Mouse (Mus musculus): ENCODE measurements around the gene Bbs1. TPM values are rescaled to one million over a fixed set of nuclear protein-coding genes. Genes with fewer than 3 reads are reported as not detected.
A peak's percentile ranks its signal among the peaks of the same experiment; 100 is the strongest.
"Not testable (repeated sequence)": the region's sequence is repeated elsewhere in the genome, so short reads cannot be mapped to it uniquely, and the experiment has no call there.

Gene Bbs1
- polyA plus RNA-seq, 1 experiment from 2014 or later = 10.5 TPM

DNA sequence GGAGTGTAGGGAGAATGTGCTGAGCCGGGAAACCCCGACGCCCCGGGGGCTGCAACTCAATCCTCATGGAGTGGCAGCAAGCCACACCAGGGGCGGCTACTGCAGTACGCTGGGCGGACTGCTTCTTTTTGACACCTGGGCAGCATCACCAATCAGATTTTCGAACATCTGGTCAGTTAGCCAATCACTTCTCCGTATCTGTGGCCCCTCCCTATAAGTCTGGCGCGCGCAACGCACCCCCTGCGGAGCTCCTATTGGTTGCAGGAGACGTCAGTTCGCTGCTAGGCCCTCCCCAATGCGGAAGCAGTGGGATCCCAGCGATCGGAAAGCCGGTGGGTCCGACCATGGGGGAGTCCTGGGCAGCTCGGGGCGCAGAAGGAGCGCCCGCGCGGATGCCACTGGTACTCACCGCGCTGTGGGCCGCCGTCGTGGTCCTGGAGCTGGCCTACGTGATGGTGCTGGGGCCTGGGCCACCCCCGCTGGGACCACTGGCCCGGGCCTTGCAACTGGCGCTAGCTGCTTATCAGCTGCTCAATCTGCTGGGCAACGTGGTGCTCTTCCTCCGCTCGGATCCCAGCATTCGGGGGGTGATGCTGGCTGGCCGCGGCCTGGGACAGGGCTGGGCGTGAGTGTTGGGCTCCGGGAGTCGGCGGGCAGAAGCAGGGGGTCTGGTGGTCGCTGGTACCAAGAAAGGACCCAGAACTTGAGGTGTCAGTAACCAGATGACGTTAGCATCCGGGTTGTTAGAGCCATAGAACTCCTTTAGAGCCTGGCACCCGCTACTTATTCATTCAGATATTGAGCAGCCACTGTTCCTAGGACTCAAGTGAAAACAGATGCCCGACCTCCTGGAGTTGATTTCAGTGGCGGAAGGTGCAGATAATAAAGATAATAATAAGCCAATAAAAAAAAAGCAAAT lies 27.8 kb downstream of the Bbs1 start, which contains the start of gene Zdhhc24:
Zdhhc24 (plus strand) TSS at position 264 of the 919 bp plus-strand sequence.
- Histone ChIP-seq H3K9me3 (no peaks in the 10 kb centered on the region), H3K4me3 (peak within 1 kb of the TSS; percentile 68), H3K27me3 (replicated peaks) (no peaks in the 10 kb centered on the region), H3K4me1 (peaks cover 21% of the 10 kb centered on the region), H3K36me3 (peaks cover 4% of the 10 kb centered on the region; the same call in 1 of the 2 replicates), H3K4me2 (replicated peaks) (peak within 1 kb of the TSS; percentile 63), H3K27ac (no peak within 1 kb of the TSS), H3K9ac (peak within 1 kb of the TSS; percentile 69)
- WGBS = 2% methylated on average over 52 of the region's 52 CpGs
- ATAC-seq (ENCODE audit: low FRiP score, low read depth) = peak; percentile 94

DNA sequence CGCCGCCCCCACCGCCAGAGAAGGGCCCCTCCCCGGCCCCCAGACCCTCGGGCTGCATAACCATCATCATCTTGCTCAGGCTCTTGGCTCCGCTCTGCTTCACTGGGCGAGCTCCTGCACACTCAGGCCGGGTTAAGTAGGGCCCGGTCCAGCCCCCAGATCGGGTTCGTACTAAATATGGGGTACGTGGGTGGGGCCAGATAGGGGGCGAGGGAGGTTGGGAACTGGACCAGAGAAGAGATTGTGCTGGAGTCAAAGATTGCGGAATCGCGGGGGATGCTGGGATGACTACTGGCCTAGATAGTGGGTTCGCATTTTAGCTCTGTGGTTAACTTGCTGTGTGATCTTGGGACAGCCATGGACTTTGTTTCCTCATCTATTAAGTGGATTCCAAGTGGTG lies 28.6 kb downstream of the Bbs1 start, which contains the start of gene Actn3:
Actn3 (minus strand) TSS at position 125 of the 400 bp plus-strand sequence.
- no peak for ATAC-seq (ENCODE audit: low FRiP score, low read depth)
- 5% methylated on average over 17 of the region's 17 CpGs for WGBS

GRCm38 (mm10) chr19:4876755-4877154 lies 29.7 kb downstream of the Bbs1 start:
- WGBS = 67% methylated on average over 3 of the region's 3 CpGs
- H3K4me2 ChIP-seq (replicated peaks) = no peak overlapping the region
- no peak overlapping the region for H3K9ac ChIP-seq
- no peak overlapping the region for H3K27ac ChIP-seq
- H3K9me3 ChIP-seq = no peaks in the 10 kb centered on the region
- no peaks in the 10 kb centered on the region for H3K36me3 ChIP-seq
- ATAC-seq (ENCODE audit: low FRiP score, low read depth) = no peak
- H3K4me3 ChIP-seq = no peak overlapping the region
- peaks cover 21% of the 10 kb centered on the region for H3K4me1 ChIP-seq
- no peaks in the 10 kb centered on the region for H3K27me3 ChIP-seq (replicated peaks)

More for the DNA sequence above, 28.6 kb downstream of the Bbs1 start, which contains the start of gene Actn3:
- no peak within 1 kb of the TSS for H3K27ac ChIP-seq
- peak within 1 kb of the TSS; percentile 63 for H3K4me2 ChIP-seq (replicated peaks)
- H3K27me3 ChIP-seq (replicated peaks) = no peaks in the 10 kb centered on the region
- peaks cover 21% of the 10 kb centered on the region for H3K4me1 ChIP-seq
- H3K4me3 ChIP-seq = peak within 1 kb of the TSS; percentile 68
- H3K9me3 ChIP-seq = no peaks in the 10 kb centered on the region
- peak within 1 kb of the TSS; percentile 69 for H3K9ac ChIP-seq
- no peaks in the 10 kb centered on the region for H3K36me3 ChIP-seq

GRCm38 (mm10) chr19:4876241-4876640 lies 30.2 kb downstream of the Bbs1 start:
- no peak overlapping the region for H3K9ac ChIP-seq
- WGBS = 59% methylated on average over 4 of the region's 4 CpGs
- no peak for ATAC-seq (ENCODE audit: low FRiP score, low read depth)
- H3K27me3 ChIP-seq (replicated peaks) = no peaks in the 10 kb centered on the region
- H3K27ac ChIP-seq = no peak overlapping the region
- no peaks in the 10 kb centered on the region for H3K9me3 ChIP-seq
- no peaks in the 10 kb centered on the region for H3K36me3 ChIP-seq
- H3K4me3 ChIP-seq = no peak overlapping the region
- no peak overlapping the region for H3K4me2 ChIP-seq (replicated peaks)
- H3K4me1 ChIP-seq = peaks cover 21% of the 10 kb centered on the region

GRCm38 (mm10) chr19:4874613-4875012 lies 31.8 kb downstream of the Bbs1 start:
- not testable (repeated sequence) for H3K9ac ChIP-seq; H3K4me2 ChIP-seq (replicated peaks); H3K4me3 ChIP-seq; ATAC-seq (ENCODE audit: low FRiP score, low read depth); H3K27ac ChIP-seq; H3K36me3 ChIP-seq; H3K9me3 ChIP-seq; H3K27me3 ChIP-seq (replicated peaks)
- 94% methylated on average over 1 of the region's 1 CpGs for WGBS
- peaks cover 13% of the 10 kb centered on the region for H3K4me1 ChIP-seq

DNA sequence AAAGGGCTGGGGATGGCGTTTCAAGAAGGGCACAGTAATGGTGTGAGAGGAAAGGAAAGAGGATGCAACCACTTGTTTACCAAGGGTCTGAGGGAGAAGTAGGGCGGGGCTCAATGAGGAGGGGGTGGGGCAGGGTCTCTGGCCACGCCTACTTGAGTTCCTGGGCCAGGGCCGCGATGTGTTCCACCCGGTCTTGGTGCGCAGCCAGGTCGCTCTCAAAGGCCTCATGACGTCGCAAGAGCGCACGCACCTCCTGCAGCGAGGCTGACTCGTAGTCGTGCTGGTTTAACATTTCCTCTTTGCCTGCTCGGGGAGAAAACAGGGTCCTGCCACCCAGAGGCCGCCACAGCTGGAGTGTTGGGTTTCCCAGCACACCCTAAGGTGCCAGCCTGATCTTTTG lies 41.3 kb downstream of the Bbs1 start:
- no peak overlapping the region for H3K4me3 ChIP-seq
- ATAC-seq (ENCODE audit: low FRiP score, low read depth) = no peak

GRCm38 (mm10) chr19:4863048-4863447 lies 43.4 kb downstream of the Bbs1 start:
- Histone ChIP-seq H3K36me3 (peaks cover 10% of the 10 kb centered on the region; the same call in 1 of the 2 replicates), H3K9ac (no peak overlapping the region), H3K27me3 (replicated peaks) (0 out of 2 replicates have a peak, but pooled peaks cover 5% of the 10 kb centered on the region), H3K9me3 (no peaks in the 10 kb centered on the region), H3K4me1 (peaks cover 4% of the 10 kb centered on the region; the same call in 1 of the 2 replicates), H3K27ac (no peak overlapping the region), H3K4me2 (replicated peaks) (no peak overlapping the region), H3K4me3 (no peak overlapping the region)
- 58% methylated on average over 6 of the region's 6 CpGs for WGBS
- no peak for ATAC-seq (ENCODE audit: low FRiP score, low read depth)

More for the DNA sequence above, 41.3 kb downstream of the Bbs1 start:
- H3K27me3 ChIP-seq (replicated peaks) = 0 out of 2 replicates have a peak, but pooled peaks cover 5% of the 10 kb centered on the region
- H3K4me2 ChIP-seq (replicated peaks) = peak overlapping the region; percentile 41
- no peaks in the 10 kb centered on the region for H3K9me3 ChIP-seq
- WGBS = 8% methylated on average over 17 of the region's 17 CpGs
- no peak overlapping the region for H3K27ac ChIP-seq
- no peak overlapping the region for H3K9ac ChIP-seq
- H3K4me1 ChIP-seq = peaks cover 4% of the 10 kb centered on the region; the same call in 1 of the 2 replicates
- peaks cover 10% of the 10 kb centered on the region; the same call in 1 of the 2 replicates for H3K36me3 ChIP-seq

DNA sequence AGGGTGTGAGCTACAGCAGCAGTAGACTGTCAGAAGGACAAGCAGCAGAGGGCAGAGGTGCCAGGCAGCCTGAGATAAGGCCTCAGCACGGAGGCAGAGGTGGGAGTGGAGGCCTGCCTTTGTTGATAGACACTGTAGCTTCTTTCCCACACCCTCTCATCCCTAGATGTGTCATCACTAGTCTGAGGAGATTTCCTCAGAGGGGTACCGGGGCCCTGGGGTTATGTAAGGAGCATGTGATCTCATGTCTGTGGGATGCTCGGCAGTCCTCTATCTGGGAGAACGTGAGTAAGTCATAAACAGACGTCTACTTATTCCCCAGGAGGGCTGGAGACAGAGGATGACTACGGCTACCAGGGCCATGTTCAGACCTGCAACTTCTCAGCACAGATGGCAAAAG lies 47.3 kb downstream of the Bbs1 start:
- Histone ChIP-seq H3K4me2 (replicated peaks) (no peak overlapping the region), H3K9ac (no peak overlapping the region), H3K27me3 (replicated peaks) (0 out of 2 replicates have a peak, but pooled peaks cover 3% of the 10 kb centered on the region), H3K4me1 (peaks cover 16% of the 10 kb centered on the region; the same call in 1 of the 2 replicates), H3K4me3 (no peak overlapping the region), H3K9me3 (no peaks in the 10 kb centered on the region), H3K27ac (no peak overlapping the region), H3K36me3 (peaks cover 10% of the 10 kb centered on the region; the same call in 1 of the 2 replicates)
- no peak for ATAC-seq (ENCODE audit: low FRiP score, low read depth)
- WGBS = 80% methylated on average over 6 of the region's 6 CpGs

GRCm38 (mm10) chr19:4855951-4856350 lies 50.5 kb downstream of the Bbs1 start:
- Histone ChIP-seq H3K4me1 (peaks cover 16% of the 10 kb centered on the region; the same call in 1 of the 2 replicates), H3K4me3 (peak overlapping the region; percentile 52), H3K36me3 (peaks cover 6% of the 10 kb centered on the region; the same call in 1 of the 2 replicates), H3K27ac (no peak overlapping the region), H3K9ac (no peak overlapping the region), H3K4me2 (replicated peaks) (peak overlapping the region; percentile 99), H3K27me3 (replicated peaks) (0 out of 2 replicates have a peak, but pooled peaks cover 3% of the 10 kb centered on the region), H3K9me3 (no peaks in the 10 kb centered on the region)
- WGBS = 76% methylated on average over 4 of the region's 4 CpGs
- no peak for ATAC-seq (ENCODE audit: low FRiP score, low read depth)

DNA sequence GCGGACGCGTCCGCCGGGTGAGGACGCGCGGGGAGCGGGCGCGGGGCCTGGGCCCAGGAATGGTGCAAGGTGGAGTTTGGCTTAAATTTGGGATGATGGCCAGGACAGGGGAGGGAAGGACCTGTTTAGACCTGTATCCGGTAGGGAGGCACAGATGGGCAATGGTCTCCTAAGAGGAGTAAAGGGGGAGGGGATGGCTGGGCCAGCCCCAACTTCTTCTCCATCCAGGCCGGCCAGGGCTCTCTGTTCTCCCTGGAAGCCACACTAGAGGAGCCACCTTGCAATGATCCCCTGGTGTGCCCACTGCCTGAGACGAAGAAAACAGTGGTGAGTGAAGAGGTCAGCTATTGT lies 51.0 kb downstream of the Bbs1 start:
- Histone ChIP-seq H3K4me3 (peak overlapping the region; percentile 52), H3K36me3 (0 out of 2 replicates have a peak, but pooled peaks cover 3% of the 10 kb centered on the region), H3K27me3 (replicated peaks) (0 out of 2 replicates have a peak, but pooled peaks cover 3% of the 10 kb centered on the region), H3K9me3 (no peaks in the 10 kb centered on the region), H3K4me2 (replicated peaks) (peak overlapping the region; percentile 99), H3K27ac (peak overlapping the region; percentile 53; the same call in 1 of the 2 replicates), H3K4me1 (peaks cover 16% of the 10 kb centered on the region; the same call in 1 of the 2 replicates), H3K9ac (peak overlapping the region; percentile 74)
- 2% methylated on average over 14 of the region's 14 CpGs for WGBS
- 0 out of 2 replicates have a peak, but pooled peaks have one; percentile 25 for ATAC-seq (ENCODE audit: low FRiP score, low read depth)

- H3K9me3 ChIP-seq = no peaks in the 10 kb centered on the region
- H3K27ac ChIP-seq = peak within 1 kb of the TSS; percentile 53; the same call in 1 of the 2 replicates
- peak within 1 kb of the TSS; percentile 74 for H3K9ac ChIP-seq
- peaks cover 16% of the 10 kb centered on the region; the same call in 1 of the 2 replicates for H3K4me1 ChIP-seq
- peak; percentile 79 for ATAC-seq (ENCODE audit: low FRiP score, low read depth)
- 0 out of 2 replicates have a peak, but pooled peaks cover 3% of the 10 kb centered on the region for H3K27me3 ChIP-seq (replicated peaks)
- H3K4me3 ChIP-seq = peak within 1 kb of the TSS; percentile 52
- peak within 1 kb of the TSS; percentile 99 for H3K4me2 ChIP-seq (replicated peaks)
- H3K36me3 ChIP-seq = no peaks in the 10 kb centered on the region
- WGBS = 4% methylated on average over 45 of the region's 45 CpGs
Observed at GRCm38 (mm10) chr19:4854552-4855469, 51.6 kb downstream of the Bbs1 start, which contains the start of gene Ctsf. Gene Ctsf (plus strand): TSS chr19:4855130.
